Mouse (Mus musculus) erythroblast, embryonic 14.5 days (primary cell): ENCODE data around the gene Pdlim3. TPM values are rescaled to one million over a fixed set of nuclear protein-coding genes. Genes with fewer than 3 reads are reported as not detected.

Experiments
- H3K27me3 ChIP-seq: 2 replicates; pipeline ENCODE4 v1.6.1; 2012; ENCODE audit warnings: inconsistent platforms; ENCODE audit not compliant: control insufficient read depth
- H3K36me3 ChIP-seq: 2 replicates; pipeline ENCODE4 v1.6.1; 2012; ENCODE audit warnings: mild to moderate bottlenecking, inconsistent platforms; ENCODE audit not compliant: control insufficient read depth
- H3K4me1 ChIP-seq: 2 replicates; pipeline ENCODE4 v1.6.1; 2012; ENCODE audit warnings: inconsistent platforms; ENCODE audit not compliant: control insufficient read depth
- H3K4me3 ChIP-seq: replicated peaks from 2 replicates; pipeline ENCODE3; 2012; ENCODE audit warnings: moderate library complexity, mild to moderate bottlenecking, inconsistent platforms
- H3K9me3 ChIP-seq: 2 replicates; pipeline ENCODE4 v1.6.1; 2012; ENCODE audit warnings: low read length, inconsistent platforms, mixed read lengths; ENCODE audit not compliant: control insufficient read depth
- GATA1 ChIP-seq: IDR thresholded peaks from 2 replicates; pipeline ENCODE4 v1.6.1; 2012; ENCODE audit warnings: low read length, inconsistent platforms, mixed read lengths
- TAL1 ChIP-seq: IDR thresholded peaks from 3 replicates; pipeline ENCODE4 v1.6.1; 2012; ENCODE audit warnings: low read length, inconsistent platforms, mixed read lengths
- polyA plus RNA-seq: library from polyadenylated mRNA; stranded (reverse); fragments of >175 nt; gene quantifications from 2 replicates; pipeline ENCODE4 v1.2.3, GENCODE M21; 2012

Pdlim3 gene
- polyA plus RNA-seq, 1 experiment: not detected

DNA sequence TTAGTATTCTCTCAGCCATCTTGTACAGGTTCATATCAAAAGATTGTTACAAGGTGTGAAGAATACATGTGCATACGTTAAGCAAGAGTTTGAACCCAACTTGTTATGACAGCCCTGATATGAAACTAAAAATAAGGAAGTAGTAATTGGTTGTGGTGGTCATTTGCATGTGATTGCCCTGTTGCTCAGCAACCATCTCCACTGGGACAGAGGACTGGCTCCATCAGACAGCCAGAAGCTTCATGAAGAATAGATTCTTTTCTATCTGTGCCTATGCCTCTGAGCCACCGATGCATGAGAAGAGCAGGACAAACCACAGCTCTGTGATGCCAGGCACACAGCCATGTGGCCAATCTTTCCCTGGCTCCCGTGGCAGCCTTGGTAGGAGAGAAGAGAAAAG is 14.5 kb downstream of the Pdlim3 start:
- Histone ChIP-seq H3K9me3 (no peaks in the 10 kb centered on the region), H3K4me3 (no peak overlapping the region), H3K27me3 (no peaks in the 10 kb centered on the region), H3K4me1 (no peaks in the 10 kb centered on the region), H3K36me3 (no peaks in the 10 kb centered on the region)
- no peak for TF ChIP-seq TAL1
- no peak for TF ChIP-seq GATA1

DNA sequence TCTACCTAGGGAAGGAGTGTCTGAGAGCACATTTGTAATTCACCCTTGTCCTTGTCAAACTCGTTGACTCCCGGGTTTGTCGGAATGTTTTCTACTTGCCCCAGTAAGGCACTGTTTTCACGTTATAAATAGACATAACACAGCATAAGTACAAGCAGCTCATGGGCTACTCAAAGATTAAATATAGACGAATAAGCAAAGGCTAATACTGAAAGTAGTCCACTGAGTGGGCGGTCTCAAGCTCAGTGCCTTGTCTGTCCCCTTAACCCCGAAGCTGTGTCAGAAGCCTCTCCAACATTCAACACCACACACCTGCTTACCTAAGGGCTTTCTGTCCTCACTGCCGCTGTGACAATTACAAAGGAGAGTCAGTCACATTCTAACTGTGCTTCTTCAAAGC is 16.4 kb downstream of the Pdlim3 start:
- Histone ChIP-seq H3K27me3 (no peaks in the 10 kb centered on the region), H3K9me3 (no peaks in the 10 kb centered on the region), H3K36me3 (no peaks in the 10 kb centered on the region), H3K4me3 (no peak overlapping the region), H3K4me1 (no peaks in the 10 kb centered on the region)
- TF ChIP-seq TAL1 (no peak), GATA1 (no peak)

DNA sequence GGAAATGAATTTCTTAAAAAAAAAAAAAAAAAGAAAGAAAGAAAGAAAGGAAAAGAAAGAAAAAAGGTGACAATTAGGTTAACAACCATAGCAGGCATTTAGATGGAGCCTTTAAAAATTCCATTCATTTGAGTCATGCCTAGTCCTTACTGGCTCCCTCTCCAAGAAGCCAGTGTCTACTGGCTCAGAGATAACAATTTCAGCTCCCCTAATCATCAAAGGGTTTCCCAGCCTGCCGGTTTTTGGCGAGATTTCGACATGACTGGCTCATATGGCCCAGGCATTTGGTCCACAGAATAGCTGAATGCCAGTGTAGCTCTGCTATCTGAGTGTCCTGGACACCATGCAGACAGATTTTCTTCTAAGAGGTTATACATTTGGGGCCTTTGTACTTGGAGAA is 18.4 kb downstream of the Pdlim3 start:
- TF ChIP-seq GATA1 (no peak), TAL1 (no peak)
- no peak overlapping the region for H3K4me3 ChIP-seq
- H3K4me1 ChIP-seq: no peaks in the 10 kb centered on the region
- H3K27me3 ChIP-seq: no peaks in the 10 kb centered on the region
- no peaks in the 10 kb centered on the region for H3K36me3 ChIP-seq
- H3K9me3 ChIP-seq: no peaks in the 10 kb centered on the region

DNA sequence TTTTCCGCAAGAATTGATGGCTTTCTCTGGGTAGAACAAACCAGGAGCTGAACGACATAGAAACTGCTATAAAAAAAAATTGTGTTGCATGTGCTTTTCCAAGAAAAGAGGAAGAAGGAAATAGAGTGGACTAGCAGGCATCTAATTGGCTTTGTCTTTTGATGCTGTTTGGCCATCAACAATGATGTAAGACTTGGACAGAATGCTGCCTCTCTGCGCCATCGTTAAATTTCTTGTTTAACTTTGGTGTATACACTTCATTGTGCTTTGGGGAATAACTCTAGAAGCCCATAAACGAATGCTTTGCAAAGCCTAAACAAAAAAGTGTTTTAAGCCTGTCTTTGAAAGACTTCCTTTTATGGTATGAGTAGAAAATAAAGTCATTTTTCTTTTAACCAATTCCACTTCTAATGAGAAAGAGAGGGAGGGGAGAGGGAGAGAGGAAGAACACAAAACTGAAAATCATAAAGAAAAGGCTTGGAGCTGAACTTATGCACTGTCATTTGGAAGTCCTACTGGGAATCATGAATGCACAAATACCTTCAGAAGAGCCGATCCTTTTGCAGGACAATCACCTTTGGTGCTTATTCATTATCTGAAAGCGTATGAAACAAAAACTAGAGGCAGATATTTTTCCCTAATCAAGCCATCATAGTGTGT is 20.5 kb downstream of the Pdlim3 start:
- no peaks in the 10 kb centered on the region for H3K9me3 ChIP-seq
- no peaks in the 10 kb centered on the region for H3K36me3 ChIP-seq
- no peaks in the 10 kb centered on the region for H3K27me3 ChIP-seq
- TF ChIP-seq GATA1 (no peak), TAL1 (no peak)
- H3K4me3 ChIP-seq: no peak overlapping the region
- H3K4me1 ChIP-seq: no peaks in the 10 kb centered on the region

DNA sequence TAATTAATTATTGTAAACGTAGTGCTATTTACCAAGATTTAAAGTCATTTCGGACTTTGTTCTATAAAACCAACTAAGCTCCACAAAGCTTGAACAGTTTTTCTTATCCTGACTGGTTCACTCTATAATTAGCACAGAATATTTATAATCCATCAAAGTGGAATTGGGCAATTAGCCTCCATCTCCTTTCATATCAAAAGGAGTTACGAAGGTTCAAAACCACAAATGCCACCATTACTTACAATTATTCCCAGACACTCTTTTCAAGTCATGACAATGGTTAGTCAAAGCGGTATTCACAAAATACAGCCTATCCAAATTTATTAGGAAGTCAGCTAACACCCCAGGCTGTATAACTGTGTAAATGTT is 21.0 kb downstream of the Pdlim3 start:
- H3K27me3 ChIP-seq: no peaks in the 10 kb centered on the region
- no peaks in the 10 kb centered on the region for H3K4me1 ChIP-seq
- H3K9me3 ChIP-seq: no peaks in the 10 kb centered on the region
- H3K36me3 ChIP-seq: no peaks in the 10 kb centered on the region
- TF ChIP-seq TAL1 (no peak), GATA1 (no peak)
- no peak overlapping the region for H3K4me3 ChIP-seq

DNA sequence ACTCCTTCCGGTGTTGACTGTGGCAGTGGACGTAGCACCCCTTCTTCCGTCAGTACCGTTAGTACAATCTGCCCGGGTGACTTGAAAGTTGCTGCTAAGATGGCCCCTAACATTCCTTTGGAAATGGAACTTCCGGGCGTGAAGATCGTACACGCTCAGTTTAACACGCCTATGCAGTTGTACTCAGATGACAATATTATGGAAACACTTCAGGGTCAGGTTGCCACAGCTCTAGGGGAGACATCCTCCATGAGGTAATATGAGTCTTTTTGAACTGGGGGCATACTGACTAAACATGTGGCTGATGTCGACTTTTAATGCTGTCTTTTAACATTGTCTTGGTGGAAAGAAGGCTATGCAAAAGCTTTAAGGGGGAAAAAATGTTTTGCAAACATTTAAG is 28.4 kb downstream of the Pdlim3 start:
- peaks cover 13% of the 10 kb centered on the region; the same call in 1 of the 2 replicates for H3K9me3 ChIP-seq
- no peak overlapping the region for H3K4me3 ChIP-seq
- H3K4me1 ChIP-seq: no peaks in the 10 kb centered on the region
- H3K36me3 ChIP-seq: no peaks in the 10 kb centered on the region
- no peak for TF ChIP-seq GATA1
- no peak for TF ChIP-seq TAL1
- no peaks in the 10 kb centered on the region for H3K27me3 ChIP-seq

DNA sequence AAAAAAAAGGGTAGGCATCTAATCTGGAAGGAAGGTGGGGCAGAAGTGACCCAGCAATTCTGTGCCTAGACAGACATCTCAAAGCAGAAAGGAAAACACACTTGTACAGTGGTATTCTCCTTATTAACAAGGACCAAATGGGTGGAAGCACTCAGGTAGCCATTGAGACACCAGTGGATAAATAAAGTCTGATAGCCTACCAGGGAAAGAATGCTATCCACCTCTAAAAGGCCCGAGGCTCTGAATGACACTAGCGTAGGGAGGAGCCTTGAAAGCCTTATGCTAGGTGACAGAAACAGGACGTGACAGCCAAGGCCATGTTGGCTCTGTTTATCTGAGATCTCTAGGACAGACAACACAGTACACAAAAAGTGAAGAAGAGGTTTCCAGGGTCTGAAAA is 31.2 kb downstream of the Pdlim3 start:
- no peak overlapping the region for H3K4me3 ChIP-seq
- H3K4me1 ChIP-seq: no peaks in the 10 kb centered on the region
- TF ChIP-seq GATA1: no peak
- TF ChIP-seq TAL1: no peak
- H3K27me3 ChIP-seq: no peaks in the 10 kb centered on the region
- no peaks in the 10 kb centered on the region for H3K36me3 ChIP-seq
- H3K9me3 ChIP-seq: peaks cover 25% of the 10 kb centered on the region

DNA sequence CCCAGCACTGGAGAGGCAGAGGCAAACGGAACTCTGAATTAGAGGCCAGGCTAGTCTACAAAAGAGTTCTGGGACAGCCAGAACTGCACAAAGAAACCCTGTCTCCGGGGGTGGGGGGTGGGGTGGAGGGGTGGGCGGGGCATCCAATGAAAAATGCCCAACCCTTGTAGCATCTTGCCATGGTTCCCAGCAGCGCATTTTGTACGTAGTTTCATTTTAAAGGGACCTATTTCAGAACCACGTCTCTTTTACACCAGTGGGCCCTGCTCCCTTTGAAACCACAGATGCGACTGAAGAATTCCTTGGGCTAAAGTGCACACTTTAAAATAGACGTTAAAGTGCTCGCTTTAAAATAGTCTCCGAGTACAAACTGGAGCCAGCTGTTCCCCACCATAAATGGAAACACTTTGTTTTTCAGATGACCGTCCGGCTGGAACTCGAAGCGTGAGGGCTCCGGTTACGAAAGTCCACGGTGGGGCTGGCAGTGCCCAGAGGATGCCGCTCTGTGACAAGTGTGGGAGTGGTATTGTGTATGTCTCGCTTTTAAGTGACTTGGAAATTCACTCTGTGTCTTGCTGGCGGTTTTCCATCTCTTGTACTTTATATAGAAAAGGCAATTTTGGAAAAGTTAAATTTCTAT is 31.9 kb downstream of the Pdlim3 start:
- no peaks in the 10 kb centered on the region for H3K27me3 ChIP-seq
- peaks cover 27% of the 10 kb centered on the region for H3K9me3 ChIP-seq

DNA sequence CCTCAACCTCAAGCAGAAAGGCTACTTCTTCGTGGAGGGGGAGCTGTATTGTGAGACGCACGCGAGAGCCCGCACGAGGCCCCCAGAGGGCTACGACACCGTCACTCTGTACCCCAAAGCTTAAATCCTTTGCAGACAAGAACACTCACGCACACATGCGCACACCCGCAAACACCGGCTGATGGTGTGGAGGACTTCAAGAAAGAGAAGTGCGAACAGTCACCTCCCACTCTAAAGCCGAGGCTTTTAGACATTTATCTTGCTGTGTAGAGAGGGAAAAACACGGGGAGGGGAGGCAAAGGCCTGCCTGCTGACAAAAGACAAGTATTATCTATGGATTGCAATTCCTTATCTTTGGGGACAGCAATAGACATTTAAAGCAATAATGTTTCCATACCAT is 33.6 kb downstream of the Pdlim3 start:
- no peaks in the 10 kb centered on the region for H3K36me3 ChIP-seq
- H3K4me3 ChIP-seq: no peak overlapping the region
- H3K9me3 ChIP-seq: peaks cover 27% of the 10 kb centered on the region
- no peak for TF ChIP-seq TAL1
- no peak for TF ChIP-seq GATA1
- H3K27me3 ChIP-seq: no peaks in the 10 kb centered on the region
- H3K4me1 ChIP-seq: no peaks in the 10 kb centered on the region

More for the DNA sequence above, 31.9 kb downstream of the Pdlim3 start:
- Histone ChIP-seq H3K4me3 (no peak overlapping the region), H3K36me3 (no peaks in the 10 kb centered on the region), H3K4me1 (no peaks in the 10 kb centered on the region)
- TF ChIP-seq GATA1: no peak
- TF ChIP-seq TAL1: no peak

DNA sequence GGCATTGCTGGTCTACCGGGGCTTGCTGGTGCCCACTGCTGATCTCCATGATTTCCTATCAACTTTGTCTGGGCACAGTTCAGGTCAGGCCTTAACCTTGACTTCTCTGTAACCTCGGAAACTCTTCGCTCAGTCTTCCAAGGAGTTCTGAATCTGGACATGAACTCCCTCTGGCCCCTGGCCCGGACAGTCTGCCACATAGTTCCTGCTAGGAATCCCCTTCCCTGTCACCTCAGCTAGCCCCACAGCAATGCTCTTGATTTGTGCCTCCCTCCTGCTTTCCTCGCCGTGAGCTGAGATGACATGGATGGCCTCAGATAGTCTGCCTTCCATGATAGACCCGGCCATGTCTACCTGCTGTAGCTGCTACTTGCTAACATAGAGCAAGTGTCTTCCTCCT is 35.1 kb downstream of the Pdlim3 start:
- TF ChIP-seq GATA1 (no peak), TAL1 (no peak)
- Histone ChIP-seq H3K4me3 (no peak overlapping the region), H3K4me1 (no peaks in the 10 kb centered on the region), H3K27me3 (no peaks in the 10 kb centered on the region), H3K36me3 (no peaks in the 10 kb centered on the region), H3K9me3 (peaks cover 25% of the 10 kb centered on the region)
